Mouse (Mus musculus) heart, postnatal 25 days (tissue): ENCODE results near the gene Pla2g6. TPM values are rescaled to one million over a fixed set of nuclear protein-coding genes. Genes with fewer than 3 reads are reported as not detected.

Source experiments
- DNase-seq: peaks from one replicate; pipeline ENCODE4 v3.0.0; 2022; ENCODE audit warnings: low spot score
- intact Hi-C: fragments of 180-260 bp; cut with DNase I; formaldehyde crosslinking; loops from one replicate; pipeline ENCODE4 v1.15.1; 2025
- total RNA-seq, 2 experiments: library from RNA; stranded (reverse); gene quantifications; 2 replicates each; pipeline ENCODE4 v1.2.3; 2021

The Pla2g6 gene
- total RNA-seq, result 1 to 10 TPM; 9.6 to 9.9 TPM

DNA sequence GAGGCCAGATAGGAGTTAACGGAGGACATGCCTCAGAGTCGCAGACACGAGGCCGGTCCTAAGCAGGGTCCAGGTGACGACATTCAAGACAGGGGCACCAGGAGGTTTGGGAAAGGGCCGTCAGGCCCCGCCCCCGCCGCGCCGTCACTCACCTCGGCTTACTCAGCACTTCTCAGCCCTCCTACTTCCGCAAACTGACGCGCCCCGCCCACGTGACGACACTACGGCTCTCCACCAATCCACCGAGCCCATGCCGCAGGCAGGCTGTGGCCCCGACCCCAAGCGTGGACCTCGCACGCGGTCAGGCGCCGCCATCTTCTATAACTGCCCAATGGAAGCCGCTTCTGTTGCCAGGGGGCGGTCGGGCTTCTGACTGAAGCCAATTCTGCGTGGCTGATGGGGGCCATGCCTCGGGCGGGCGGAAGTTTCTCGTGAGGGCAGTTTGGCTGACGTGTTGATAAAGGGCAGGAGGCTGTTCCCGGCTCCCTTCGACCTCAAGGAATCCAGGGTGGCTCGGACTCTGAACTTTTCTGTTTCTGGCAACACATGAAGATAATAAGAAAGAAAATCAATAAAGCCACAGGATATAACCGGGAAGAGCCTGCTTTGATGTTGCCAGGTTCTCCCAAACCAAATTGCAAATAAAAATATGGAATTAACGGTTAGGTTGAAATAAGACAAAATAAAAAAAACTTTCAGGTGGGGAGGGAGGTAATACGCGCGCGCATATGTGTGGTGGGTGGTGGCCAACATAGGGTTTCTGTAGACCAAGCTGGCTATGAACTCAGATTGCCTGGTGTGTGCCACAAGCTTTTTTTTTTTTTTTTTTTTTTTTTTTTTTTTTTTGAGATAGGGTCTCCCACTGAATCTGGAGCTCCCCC, at the start of gene Pla2g6:
Gene Pla2g6 (minus strand): TSS at position 333 of the 881 bp plus-strand sequence.
- intact Hi-C loops, result no loop called here
- peak; percentile 98 for DNase-seq

- intact Hi-C loops, result loop anchor here (2.0 to 5.0 kb wide), 2 partner anchors 89 to 135 kb away; no protein-coding TSS in a partner anchor
- DNase-seq, result peak; percentile 88
Observed at GRCm38 (mm10) chr15:79377681-79378080, 49.5 kb upstream of the Pla2g6 start.

GRCm38 (mm10) chr15:79374760-79375159, 46.6 kb upstream of the Pla2g6 start:
- no peak for DNase-seq
- intact Hi-C loops, result loop anchor here (5.0 kb wide), 1 partner anchor 132 kb away; no protein-coding TSS in a partner anchor

- no peak for DNase-seq
- intact Hi-C loops, result no loop called here
Observed at GRCm38 (mm10) chr15:79370281-79370843, 42.2 kb upstream of the Pla2g6 start.

- no peak for DNase-seq
- intact Hi-C loops, result no loop called here
Observed at GRCm38 (mm10) chr15:79369452-79370280, 41.5 kb upstream of the Pla2g6 start.

- peak; percentile 59 for DNase-seq
- intact Hi-C loops, result no loop called here
Observed at GRCm38 (mm10) chr15:79368861-79369440, 40.8 kb upstream of the Pla2g6 start.

DNA sequence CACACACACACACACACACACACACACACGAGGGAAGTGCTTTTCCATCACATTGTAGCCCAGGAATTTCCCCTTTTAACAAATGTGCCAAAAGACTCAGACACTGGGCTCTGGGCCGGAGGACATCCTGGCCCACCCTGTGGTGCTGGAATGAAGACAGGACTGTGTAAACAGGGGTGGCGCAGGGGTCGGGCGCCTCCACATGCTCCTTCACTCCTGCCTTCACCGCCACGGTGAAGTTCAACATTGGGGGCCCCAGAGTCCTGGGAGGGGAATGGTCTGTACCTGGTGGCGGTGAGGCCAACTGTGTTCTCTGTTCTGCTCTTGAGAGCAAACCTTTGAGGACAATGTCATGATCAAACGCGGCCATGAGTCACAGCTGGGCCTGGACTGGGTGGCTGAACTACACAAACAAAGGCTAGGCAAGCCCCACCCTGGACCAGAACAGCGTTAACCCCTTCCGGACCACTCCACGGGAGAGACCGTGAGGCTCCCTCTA, 40.2 kb upstream of the Pla2g6 start:
- intact Hi-C loops, result no loop called here
- peak; percentile 77 for DNase-seq

GRCm38 (mm10) chr15:79366402-79366801, 38.2 kb upstream of the Pla2g6 start:
- intact Hi-C loops, result no loop called here
- DNase-seq, result no peak

- intact Hi-C loops, result no loop called here
- DNase-seq, result no peak
Observed at GRCm38 (mm10) chr15:79365068-79365467, 36.9 kb upstream of the Pla2g6 start.

DNA sequence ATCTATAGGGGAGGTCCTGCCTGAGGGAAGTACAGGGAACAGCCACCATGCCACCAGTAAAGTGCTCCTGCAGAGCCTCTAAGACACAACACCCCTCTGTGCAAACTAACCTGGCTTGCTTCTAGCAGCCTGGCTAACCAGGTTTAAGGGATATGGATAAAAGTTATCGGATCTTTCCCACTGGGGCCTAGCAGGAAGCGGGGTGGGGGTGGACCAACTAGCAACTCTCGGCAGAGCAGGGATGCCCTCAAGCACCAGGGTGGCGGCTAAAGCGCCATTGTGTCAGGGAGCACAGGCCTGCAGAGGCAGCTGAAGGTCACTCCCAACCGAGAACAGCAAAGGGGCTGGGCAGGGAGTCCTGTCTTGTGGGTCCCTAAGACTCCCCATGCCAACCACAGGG, 35.9 kb upstream of the Pla2g6 start:
- DNase-seq, result no peak
- intact Hi-C loops, result no loop called here

DNA sequence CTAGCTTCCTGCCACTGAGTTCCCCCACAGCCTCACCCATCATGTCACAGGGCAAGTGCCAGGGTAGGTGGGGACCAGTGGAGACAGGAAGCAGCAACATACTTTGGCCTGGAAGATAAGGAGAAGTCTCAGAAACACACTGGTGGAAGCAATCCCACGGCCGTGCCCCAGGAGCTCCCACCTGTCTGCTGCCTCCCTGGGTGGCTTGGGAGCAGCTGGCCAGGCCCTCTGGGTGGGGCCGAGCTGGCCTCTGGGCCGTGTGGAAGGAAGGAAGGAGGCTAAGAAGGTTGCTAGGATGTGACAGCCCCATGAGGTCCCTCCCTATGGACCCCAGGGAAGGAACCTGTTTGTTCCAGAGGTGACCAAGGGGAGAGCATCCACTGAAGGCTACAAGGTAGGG, 32.8 kb upstream of the Pla2g6 start:
- no peak for DNase-seq
- intact Hi-C loops, result no loop called here

DNA sequence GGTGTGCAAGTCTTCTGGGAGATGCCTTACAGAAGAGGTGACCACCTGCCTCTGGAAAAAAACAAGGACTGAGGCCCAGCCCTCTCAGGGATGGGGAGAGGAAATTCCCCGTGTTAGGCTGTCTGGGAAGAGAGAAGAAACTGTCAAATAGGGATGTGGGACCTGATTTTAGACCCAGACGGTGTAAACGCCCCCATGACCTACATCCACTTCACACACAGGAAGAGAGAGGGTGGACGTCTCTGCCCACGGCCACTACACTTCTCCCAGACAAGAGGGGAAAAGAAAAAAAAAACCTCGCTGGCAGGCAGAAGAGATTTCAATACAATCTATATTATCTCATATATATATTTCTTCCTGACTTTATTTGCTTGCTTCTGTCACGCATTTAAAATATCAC, 32.2 kb upstream of the Pla2g6 start:
- intact Hi-C loops, result no loop called here
- DNase-seq, result no peak

GRCm38 (mm10) chr15:79359954-79360353, 31.8 kb upstream of the Pla2g6 start:
- intact Hi-C loops, result no loop called here
- no peak for DNase-seq

DNA sequence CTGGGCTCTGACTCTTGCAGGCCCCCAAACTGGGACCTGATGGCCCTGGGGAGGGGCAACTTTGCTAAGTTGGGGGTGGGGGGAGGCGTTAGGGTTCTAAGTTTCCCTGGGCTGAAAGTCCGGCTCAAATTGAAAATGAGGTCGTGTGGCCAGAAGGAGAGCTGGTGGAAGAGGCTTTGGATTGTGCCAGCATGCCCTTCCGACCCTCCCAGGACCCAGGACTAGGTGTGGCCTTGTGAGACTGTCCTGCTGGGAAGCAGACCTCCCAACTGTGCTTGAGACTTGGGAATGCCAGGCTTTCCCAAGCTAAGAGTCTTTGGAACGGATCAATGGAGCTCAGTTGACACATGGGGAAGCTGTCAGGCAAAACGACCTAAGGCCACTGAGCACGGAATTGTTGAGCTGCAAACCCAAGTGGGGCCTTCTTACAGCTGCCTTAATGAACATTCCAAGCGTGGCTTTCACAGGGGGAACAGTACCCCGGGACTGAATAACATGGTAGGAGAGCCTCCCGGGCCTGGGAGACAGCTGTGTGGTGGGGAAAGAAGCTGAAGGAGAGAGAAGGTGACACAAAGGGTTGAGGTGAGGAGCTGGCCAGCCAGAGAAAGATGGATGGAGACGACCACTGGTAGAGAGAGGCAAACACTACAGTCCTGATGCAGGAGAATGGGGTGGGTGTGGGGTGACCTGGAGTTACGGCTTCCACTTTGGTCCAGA, 29.9 kb upstream of the Pla2g6 start:
- intact Hi-C loops, result no loop called here
- no peak for DNase-seq

DNA sequence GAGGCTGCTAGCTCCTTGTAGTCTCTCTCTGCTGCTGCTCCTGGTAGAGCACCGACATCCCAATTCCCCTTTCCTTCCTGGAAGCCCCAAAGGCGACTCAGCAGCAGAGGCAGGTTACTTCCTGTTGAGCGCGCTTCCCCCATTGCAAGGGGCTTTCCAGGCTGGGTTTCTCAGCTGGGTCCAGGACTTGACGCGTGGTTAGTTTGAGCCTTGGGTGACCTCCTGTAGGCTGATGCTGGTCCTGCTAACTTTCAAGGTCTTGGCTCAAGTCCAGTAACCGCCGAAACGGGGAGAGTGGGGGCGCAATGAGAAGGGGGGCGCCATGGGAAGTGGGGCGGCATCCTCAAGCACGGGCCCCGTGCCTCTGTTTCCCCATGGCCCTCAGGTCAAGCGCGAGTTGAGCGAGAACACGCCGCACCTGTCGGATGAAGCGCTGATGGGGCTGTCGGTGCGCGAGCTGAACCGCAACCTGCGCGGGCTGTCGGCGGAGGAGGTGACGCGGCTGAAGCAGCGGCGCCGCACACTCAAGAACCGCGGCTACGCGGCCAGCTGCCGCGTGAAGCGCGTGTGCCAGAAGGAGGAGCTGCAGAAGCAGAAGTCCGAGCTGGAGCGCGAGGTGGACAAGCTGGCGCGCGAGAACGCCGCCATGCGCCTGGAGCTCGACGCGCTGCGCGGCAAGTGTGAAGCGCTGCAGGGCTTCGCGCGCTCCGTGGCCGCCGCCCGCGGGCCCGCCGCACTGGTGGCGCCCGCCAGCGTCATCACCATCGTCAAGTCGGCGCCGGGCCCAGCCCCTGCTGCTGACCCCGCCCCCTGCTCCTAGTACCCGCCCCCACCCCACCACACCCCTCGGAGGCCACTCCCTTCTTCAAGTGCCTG, 29.1 kb upstream of the Pla2g6 start:
- DNase-seq, result no peak
- intact Hi-C loops, result no loop called here

DNA sequence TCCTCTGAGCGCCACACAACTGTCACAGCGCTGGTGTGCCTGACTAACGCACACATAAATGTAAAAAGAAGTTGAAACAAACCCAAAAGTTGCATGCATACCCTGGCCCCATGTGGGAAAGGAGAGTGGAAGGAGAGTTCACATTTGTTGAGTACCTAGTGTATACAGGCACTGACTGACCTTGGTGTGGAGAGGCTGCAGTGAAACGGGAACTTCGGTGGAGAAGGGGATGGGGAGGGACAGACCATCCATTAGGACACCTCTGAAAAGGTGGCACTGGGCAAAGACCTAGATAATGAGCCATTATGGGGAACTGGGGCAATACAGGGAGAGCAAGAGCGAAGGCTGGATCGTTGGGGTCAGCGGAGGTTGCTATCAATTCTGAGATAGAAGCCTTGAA, 28.3 kb upstream of the Pla2g6 start:
- DNase-seq, result no peak
- intact Hi-C loops, result no loop called here

GRCm38 (mm10) chr15:79354619-79355018, 26.4 kb upstream of the Pla2g6 start:
- intact Hi-C loops, result no loop called here
- DNase-seq, result no peak

- DNase-seq, result no peak
- intact Hi-C loops, result no loop called here
Observed at GRCm38 (mm10) chr15:79353690-79354305, 25.6 kb upstream of the Pla2g6 start.
